Mouse (Mus musculus): ENCODE data around the gene Slc44a2. TPM values are rescaled to one million over a fixed set of nuclear protein-coding genes. Genes with fewer than 3 reads are reported as not detected.

Gene Slc44a2
- polyA plus RNA-seq, 2 experiments: 121 to 127 TPM

DNA sequence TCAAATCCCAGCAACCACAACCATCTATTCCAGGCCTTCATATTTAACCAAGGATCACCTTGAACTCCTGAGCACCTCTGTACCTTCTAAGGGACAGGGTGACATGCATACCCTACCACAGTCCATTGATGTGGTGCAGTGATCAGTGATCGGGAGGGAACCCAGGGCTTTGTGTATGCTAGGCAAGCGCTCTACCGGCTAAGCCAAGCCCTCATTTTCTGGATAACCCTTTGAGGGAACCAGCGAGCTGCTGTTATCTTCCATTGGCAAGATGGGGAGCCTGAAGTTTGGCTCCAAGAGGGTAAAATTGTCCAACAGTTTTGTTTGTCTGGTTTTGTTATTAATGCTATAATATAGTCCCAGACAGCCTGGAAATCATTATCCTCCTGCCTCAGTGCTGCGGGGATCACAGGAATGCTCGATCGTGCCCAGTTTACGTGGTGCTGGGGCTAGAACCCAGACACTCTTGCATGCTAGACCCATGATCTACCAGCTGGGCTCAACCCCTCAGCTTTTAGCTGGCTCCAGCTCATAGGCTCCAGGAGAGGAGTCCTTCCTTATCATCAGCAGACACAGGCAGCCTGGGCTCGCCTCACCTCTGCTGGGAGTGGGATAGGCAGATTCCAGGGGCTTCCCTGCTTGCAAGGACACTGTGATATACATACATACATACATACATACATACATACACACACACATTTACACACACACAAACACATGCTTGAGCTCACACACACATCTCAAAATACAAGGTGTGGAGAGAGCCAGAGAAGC, 5.9 kb upstream of the Slc44a2 start:
- no peak overlapping the region for H3K4me2 ChIP-seq (replicated peaks; ENCODE audit: low read depth, low read length, severe bottlenecking)
- peaks cover 17% of the 10 kb centered on the region for H3K27me3 ChIP-seq (ENCODE audit: control insufficient read depth, insufficient read depth, low read length)
- no peak for ATAC-seq (ENCODE audit: low FRiP score, low read depth)
- TF ChIP-seq POLR2A (IDR thresholded peaks at IDR 0.05; ENCODE audit: borderline replicate concordance, extremely low read depth, insufficient read depth, insufficient read length): no peak
- no peaks in the 10 kb centered on the region for H3K9me3 ChIP-seq (ENCODE audit: control insufficient read depth, low read length)
- H3K27ac ChIP-seq (replicated peaks; ENCODE audit: low read depth, low read length): 0 out of 2 replicates have a peak overlapping the region, but pooled peaks have one; percentile 13
- WGBS: 75% methylated on average over 9 of the region's 9 CpGs
- H3K4me3 ChIP-seq (replicated peaks; ENCODE audit: low read length): no peak overlapping the region
- H3K9ac ChIP-seq (ENCODE audit: low read depth, low read length, severe bottlenecking): no peak overlapping the region
- no peaks in the 10 kb centered on the region for H3K36me3 ChIP-seq (ENCODE audit: control insufficient read depth, insufficient read depth, low read length)
- no peaks in the 10 kb centered on the region for H3K4me1 ChIP-seq (ENCODE audit: control insufficient read depth, insufficient read depth, low read length)
- no peak for DNase-seq (ENCODE audit: low spot score)

DNA sequence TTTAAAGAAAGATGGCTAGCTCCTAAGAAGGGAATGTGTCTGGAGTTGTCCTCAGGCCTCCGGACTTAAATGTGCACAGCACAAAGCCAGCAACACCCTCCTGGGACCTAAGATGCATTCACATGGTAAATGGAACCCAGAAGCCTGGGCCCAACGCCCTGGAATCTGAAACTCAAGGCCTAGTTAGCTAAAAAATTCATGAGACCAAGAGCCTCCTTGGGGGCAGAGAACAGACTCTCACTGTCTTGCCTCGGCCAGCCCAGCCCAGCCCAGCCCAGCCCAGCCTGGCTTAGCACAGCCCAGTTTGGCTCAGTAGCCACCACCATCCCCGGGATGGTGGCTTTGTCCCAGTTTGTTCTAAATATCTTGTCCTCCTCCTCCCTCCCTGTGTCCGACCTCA, 5.1 kb upstream of the Slc44a2 start:
- no peak overlapping the region for H3K9ac ChIP-seq (ENCODE audit: low read depth, low read length, severe bottlenecking)
- no peak for TF ChIP-seq POLR2A (IDR thresholded peaks at IDR 0.05; ENCODE audit: borderline replicate concordance, extremely low read depth, insufficient read depth, insufficient read length)
- no peak overlapping the region for H3K4me2 ChIP-seq (replicated peaks; ENCODE audit: low read depth, low read length, severe bottlenecking)
- no peak overlapping the region for H3K4me3 ChIP-seq (replicated peaks; ENCODE audit: low read length)
- no peaks in the 10 kb centered on the region for H3K9me3 ChIP-seq (ENCODE audit: control insufficient read depth, low read length)
- peaks cover 17% of the 10 kb centered on the region for H3K27me3 ChIP-seq (ENCODE audit: control insufficient read depth, insufficient read depth, low read length)
- H3K4me1 ChIP-seq (ENCODE audit: control insufficient read depth, insufficient read depth, low read length): no peaks in the 10 kb centered on the region
- no peaks in the 10 kb centered on the region for H3K36me3 ChIP-seq (ENCODE audit: control insufficient read depth, insufficient read depth, low read length)
- no peak overlapping the region for H3K27ac ChIP-seq (replicated peaks; ENCODE audit: low read depth, low read length)
- DNase-seq (ENCODE audit: low spot score) (peak; percentile 15), ATAC-seq (ENCODE audit: low FRiP score, low read depth) (no peak)
- 61% methylated on average over 5 of the region's 5 CpGs for WGBS

DNA sequence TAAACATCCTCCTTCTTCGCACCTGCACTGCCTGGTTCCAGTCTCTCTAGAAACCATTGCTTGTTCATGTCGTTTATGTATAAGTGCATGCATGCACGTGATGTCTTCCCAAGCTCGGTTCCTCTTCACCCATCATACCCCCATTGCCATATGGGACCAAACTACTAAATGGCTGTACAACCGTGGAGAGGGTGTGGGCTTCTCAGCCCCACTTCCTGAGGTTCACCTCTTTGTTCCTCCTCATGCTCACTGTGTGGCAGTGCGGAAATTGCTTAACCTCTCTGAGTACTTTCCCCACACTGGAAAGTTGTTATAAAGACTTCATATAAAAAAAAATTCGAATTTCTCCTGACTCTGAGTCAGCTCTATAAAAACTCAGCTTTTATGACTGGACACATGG, 3.8 kb upstream of the Slc44a2 start:
- peaks cover 11% of the 10 kb centered on the region for H3K27me3 ChIP-seq (ENCODE audit: control insufficient read depth, insufficient read depth, low read length)
- H3K4me1 ChIP-seq (ENCODE audit: control insufficient read depth, insufficient read depth, low read length): peaks cover 6% of the 10 kb centered on the region
- no peak overlapping the region for H3K9ac ChIP-seq (ENCODE audit: low read depth, low read length, severe bottlenecking)
- no peaks in the 10 kb centered on the region for H3K36me3 ChIP-seq (ENCODE audit: control insufficient read depth, insufficient read depth, low read length)
- DNase-seq (ENCODE audit: low spot score): no peak
- no peaks in the 10 kb centered on the region for H3K9me3 ChIP-seq (ENCODE audit: control insufficient read depth, low read length)
- WGBS: 68% methylated on average over 7 of the region's 7 CpGs
- H3K27ac ChIP-seq (replicated peaks; ENCODE audit: low read depth, low read length): no peak overlapping the region
- no peak overlapping the region for H3K4me3 ChIP-seq (replicated peaks; ENCODE audit: low read length)
- no peak overlapping the region for H3K4me2 ChIP-seq (replicated peaks; ENCODE audit: low read depth, low read length, severe bottlenecking)
- ATAC-seq (ENCODE audit: low FRiP score, low read depth): no peak
- no peak for TF ChIP-seq POLR2A (IDR thresholded peaks at IDR 0.05; ENCODE audit: borderline replicate concordance, extremely low read depth, insufficient read depth, insufficient read length)

DNA sequence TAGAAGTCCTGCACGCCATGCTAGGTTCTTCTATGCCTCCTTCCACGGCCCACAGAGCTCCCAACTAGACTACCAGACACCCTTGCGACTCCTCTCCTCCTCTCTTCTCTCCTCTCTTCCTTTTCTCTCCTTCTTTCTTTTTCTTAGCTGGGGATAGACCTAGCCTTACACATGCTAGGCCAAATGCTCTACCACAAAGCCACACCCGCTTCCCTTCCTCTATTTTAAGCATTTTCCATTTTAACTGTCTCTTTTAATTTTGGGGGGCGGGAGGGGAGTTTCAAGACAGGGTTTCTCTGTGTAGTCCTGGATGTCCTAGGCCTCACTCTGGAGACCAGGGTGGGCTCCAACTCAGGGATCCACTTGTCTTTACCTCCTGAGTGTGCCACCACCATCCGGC, 1.7 kb upstream of the Slc44a2 start:
- no peak for TF ChIP-seq POLR2A (IDR thresholded peaks at IDR 0.05; ENCODE audit: borderline replicate concordance, extremely low read depth, insufficient read depth, insufficient read length)
- Histone ChIP-seq H3K27me3 (ENCODE audit: control insufficient read depth, insufficient read depth, low read length) (no peaks in the 10 kb centered on the region), H3K4me2 (replicated peaks; ENCODE audit: low read depth, low read length, severe bottlenecking) (no peak overlapping the region), H3K27ac (replicated peaks; ENCODE audit: low read depth, low read length) (no peak overlapping the region), H3K4me1 (ENCODE audit: control insufficient read depth, insufficient read depth, low read length) (peaks cover 15% of the 10 kb centered on the region), H3K36me3 (ENCODE audit: control insufficient read depth, insufficient read depth, low read length) (no peaks in the 10 kb centered on the region), H3K4me3 (replicated peaks; ENCODE audit: low read length) (no peak overlapping the region), H3K9me3 (ENCODE audit: control insufficient read depth, low read length) (no peaks in the 10 kb centered on the region), H3K9ac (ENCODE audit: low read depth, low read length, severe bottlenecking) (no peak overlapping the region)
- no peak for DNase-seq (ENCODE audit: low spot score)
- 92% methylated on average over 6 of the region's 6 CpGs for WGBS
- ATAC-seq (ENCODE audit: low FRiP score, low read depth): no peak

DNA sequence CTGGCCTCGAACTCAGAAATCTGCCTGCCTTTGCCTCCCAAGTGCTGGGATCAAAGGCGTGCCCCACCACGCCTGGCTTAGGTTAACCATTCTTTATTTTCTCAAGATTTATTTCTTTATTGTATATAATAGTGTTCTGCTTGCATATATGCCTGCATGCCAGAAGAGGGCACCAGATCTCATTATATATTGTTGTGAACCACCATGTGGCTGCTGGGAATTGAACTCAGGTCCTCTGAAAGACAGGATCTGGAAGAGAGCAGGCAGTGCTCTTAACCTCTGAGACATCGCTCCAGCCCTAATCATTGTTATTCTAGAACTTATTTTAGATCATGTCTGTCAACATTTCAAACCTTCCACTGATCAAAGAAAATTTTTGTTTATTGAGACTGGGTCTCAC, 995 bp upstream of the Slc44a2 start:
- 90% methylated on average over 4 of the region's 4 CpGs for WGBS
- TF ChIP-seq POLR2A (IDR thresholded peaks at IDR 0.05; ENCODE audit: borderline replicate concordance, extremely low read depth, insufficient read depth, insufficient read length): no peak
- H3K4me1 ChIP-seq (ENCODE audit: control insufficient read depth, insufficient read depth, low read length): peaks cover 15% of the 10 kb centered on the region
- no peaks in the 10 kb centered on the region for H3K27me3 ChIP-seq (ENCODE audit: control insufficient read depth, insufficient read depth, low read length)
- ATAC-seq (ENCODE audit: low FRiP score, low read depth) (no peak), DNase-seq (ENCODE audit: low spot score) (no peak)
- no peak overlapping the region for H3K9ac ChIP-seq (ENCODE audit: low read depth, low read length, severe bottlenecking)
- H3K9me3 ChIP-seq (ENCODE audit: control insufficient read depth, low read length): no peaks in the 10 kb centered on the region
- H3K36me3 ChIP-seq (ENCODE audit: control insufficient read depth, insufficient read depth, low read length): no peaks in the 10 kb centered on the region
- H3K27ac ChIP-seq (replicated peaks; ENCODE audit: low read depth, low read length): no peak overlapping the region
- no peak overlapping the region for H3K4me3 ChIP-seq (replicated peaks; ENCODE audit: low read length)
- H3K4me2 ChIP-seq (replicated peaks; ENCODE audit: low read depth, low read length, severe bottlenecking): no peak overlapping the region
